Mouse (Mus musculus) liver, postnatal 0 days (tissue): ENCODE results near the gene Acss2.

Experiments
- CTCF ChIP-seq: sonication (generic); IDR thresholded peaks from 2 replicates; pipeline ENCODE4 v1.5.1; 2016; ENCODE audit warnings: antibody characterized with exemption, low read depth
- EP300 ChIP-seq: IDR thresholded peaks from 2 replicates; pipeline ENCODE4 v1.6.1; 2016; ENCODE audit warnings: antibody characterized with exemption, low read depth, mild to moderate bottlenecking

DNA sequence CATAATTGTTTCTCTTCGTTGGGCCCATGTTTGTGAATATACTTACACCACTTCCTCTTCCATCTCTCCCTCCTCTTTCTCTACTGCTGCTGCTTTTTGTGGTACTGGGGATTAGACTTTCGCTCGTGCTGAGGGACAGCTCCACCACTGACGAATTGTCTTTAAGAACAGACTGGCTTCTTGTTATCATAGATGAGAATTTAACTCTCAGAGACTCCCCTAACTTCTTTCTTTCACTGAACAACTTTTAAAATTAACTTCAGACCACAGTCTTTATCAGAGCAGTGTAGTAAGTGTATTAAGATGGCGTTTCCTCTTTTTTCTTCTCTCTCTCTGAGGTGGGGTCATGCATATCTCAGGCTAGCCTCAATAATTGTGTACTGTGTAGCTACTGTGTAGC, 6.0 kb downstream of the Acss2 start:
- TF ChIP-seq CTCF, result no peak
- TF ChIP-seq EP300, result no peak
